Mouse (Mus musculus) forebrain, postnatal 0 days (tissue): ENCODE measurements at regions not wholly inside any gene's neighbourhood (a gene's known extent, or its start where the extent isn't known, plus 50 kb on each side); places are given as distances from the start of the nearest gene placed in this dataset.

Experiments used
- ATAC-seq: fragments of 200-750 bp; cut with Nextera tagmentation; 2 replicates; pipeline ENCODE4 v1.8.0; 2017; ENCODE audit warnings: mild to moderate bottlenecking, moderate library complexity
- DNase-seq: peaks from one replicate; pipeline ENCODE4 v3.0.0-alpha.2; 2015
- H3K27ac ChIP-seq: fragments of 300-500 bp; sonication (generic); 2 replicates; pipeline ENCODE4 v1.5.1; 2014; ENCODE audit warnings: low read depth, mild to moderate bottlenecking, antibody characterized with exemption, low read length, moderate library complexity, mixed read lengths
- H3K27me3 ChIP-seq: fragments of 300-500 bp; sonication (generic); 2 replicates; pipeline ENCODE4 v1.6.1; 2014; ENCODE audit warnings: mild to moderate bottlenecking, low read length, mixed read lengths; ENCODE audit not compliant: insufficient read depth
- H3K36me3 ChIP-seq: fragments of 300-500 bp; sonication (generic); 2 replicates; pipeline ENCODE4 v1.6.1; 2014; ENCODE audit warnings: mild to moderate bottlenecking, moderate library complexity; ENCODE audit not compliant: insufficient read depth
- H3K4me1 ChIP-seq: fragments of 300-500 bp; sonication (generic); 2 replicates; pipeline ENCODE4 v1.6.1; 2014; ENCODE audit warnings: antibody characterized with exemption; ENCODE audit not compliant: insufficient read depth
- H3K4me2 ChIP-seq: fragments of 300-500 bp; sonication (generic); 2 replicates; pipeline ENCODE4 v1.6.1; 2014; ENCODE audit warnings: low read depth, mild to moderate bottlenecking, moderate library complexity
- H3K4me3 ChIP-seq: fragments of 300-500 bp; sonication (generic); 2 replicates; pipeline ENCODE4 v1.5.1; 2014; ENCODE audit warnings: low read depth, low read length, mixed read lengths
- H3K9ac ChIP-seq: fragments of 300-500 bp; sonication (generic); 2 replicates; pipeline ENCODE4 v1.6.1; 2014; ENCODE audit warnings: mild to moderate bottlenecking
- H3K9me3 ChIP-seq: fragments of 300-500 bp; sonication (generic); 2 replicates; pipeline ENCODE4 v1.6.1; 2016; ENCODE audit warnings: low read length
- CTCF ChIP-seq: sonication (generic); IDR thresholded peaks from 2 replicates; pipeline ENCODE4 v1.5.1; 2016; ENCODE audit warnings: antibody characterized with exemption, control low read depth, low read depth
- WGBS: fragments of 180-500 bp; shearing (Covaris S2); extraction: QIAGEN DNeasy Blood & Tissue Kit; methylation state at CpG from one replicate; pipeline ENCODE4 v1.1.7; 2014; 5-methylcytosine and 5-hydroxymethylcytosine counted together

- Histone ChIP-seq H3K27me3 (no peaks in the 10 kb centered on the region), H3K36me3 (no peaks in the 10 kb centered on the region), H3K9ac (no peak overlapping the region), H3K27ac (no peak overlapping the region), H3K9me3 (0 out of 2 replicates have a peak, but pooled peaks cover 5% of the 10 kb centered on the region), H3K4me3 (no peak overlapping the region), H3K4me2 (no peak overlapping the region), H3K4me1 (no peaks in the 10 kb centered on the region)
- WGBS: 93% methylated on average over 7 of the region's 7 CpGs
- DNase-seq (no peak), ATAC-seq (no peak)
- no peak for TF ChIP-seq CTCF
Observed at GRCm38 (mm10) chr19:56086413-56087083, 200.4 kb upstream of the Habp2 start.

DNA sequence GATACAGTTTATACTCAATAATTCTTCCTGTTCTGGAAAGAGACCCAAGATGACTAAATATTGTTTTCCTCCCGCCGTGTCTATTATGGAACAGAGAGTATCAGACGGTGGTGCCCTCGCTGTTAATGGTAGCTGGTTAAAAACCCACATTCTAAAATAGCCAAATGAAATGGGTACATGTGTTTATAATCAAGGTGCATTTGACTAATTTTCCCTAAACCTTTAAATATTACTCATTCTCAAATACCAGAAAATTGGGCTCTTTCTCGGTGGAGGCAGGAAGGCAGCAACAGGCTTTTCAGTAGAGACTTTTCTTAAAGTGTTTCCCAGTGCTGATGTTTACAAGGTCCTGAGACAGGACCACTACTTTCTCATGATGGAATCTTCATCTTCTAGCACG, 199.8 kb upstream of the Habp2 start:
- Histone ChIP-seq H3K9me3 (0 out of 2 replicates have a peak, but pooled peaks cover 5% of the 10 kb centered on the region), H3K4me2 (no peak overlapping the region), H3K4me1 (no peaks in the 10 kb centered on the region), H3K9ac (no peak overlapping the region), H3K27me3 (no peaks in the 10 kb centered on the region), H3K36me3 (no peaks in the 10 kb centered on the region), H3K4me3 (no peak overlapping the region), H3K27ac (no peak overlapping the region)
- 91% methylated on average over 6 of the region's 6 CpGs for WGBS
- TF ChIP-seq CTCF: no peak
- no peak for ATAC-seq
- no peak for DNase-seq

GRCm38 (mm10) chr19:56089795-56090375, 197.1 kb upstream of the Habp2 start:
- Histone ChIP-seq H3K4me3 (no peak overlapping the region), H3K4me1 (no peaks in the 10 kb centered on the region), H3K9me3 (no peaks in the 10 kb centered on the region), H3K27me3 (no peaks in the 10 kb centered on the region; the same call in 1 of the 2 replicates), H3K4me2 (no peak overlapping the region), H3K9ac (no peak overlapping the region), H3K27ac (no peak overlapping the region), H3K36me3 (no peaks in the 10 kb centered on the region)
- DNase-seq (no peak), ATAC-seq (no peak)
- WGBS: 95% methylated on average over 17 of the region's 17 CpGs
- no peak for TF ChIP-seq CTCF

GRCm38 (mm10) chr19:56091581-56091980, 195.4 kb upstream of the Habp2 start:
- Histone ChIP-seq H3K27ac (no peak overlapping the region), H3K4me3 (no peak overlapping the region), H3K27me3 (no peaks in the 10 kb centered on the region; the same call in 1 of the 2 replicates), H3K4me1 (no peaks in the 10 kb centered on the region), H3K4me2 (no peak overlapping the region), H3K9me3 (no peaks in the 10 kb centered on the region), H3K36me3 (no peaks in the 10 kb centered on the region), H3K9ac (no peak overlapping the region)
- no peak for ATAC-seq
- WGBS: 95% methylated on average over 5 of the region's 5 CpGs
- TF ChIP-seq CTCF: no peak
- no peak for DNase-seq

- Histone ChIP-seq H3K4me1 (no peaks in the 10 kb centered on the region), H3K4me3 (no peak overlapping the region), H3K27ac (no peak overlapping the region), H3K9ac (no peak overlapping the region), H3K36me3 (no peaks in the 10 kb centered on the region), H3K9me3 (no peaks in the 10 kb centered on the region), H3K4me2 (no peak overlapping the region), H3K27me3 (no peaks in the 10 kb centered on the region; the same call in 1 of the 2 replicates)
- ATAC-seq: no peak
- TF ChIP-seq CTCF: no peak
- 87% methylated on average over 6 of the region's 6 CpGs for WGBS
- no peak for DNase-seq
Observed at GRCm38 (mm10) chr19:56095873-56096272, 191.1 kb upstream of the Habp2 start.

- H3K27ac ChIP-seq: no peak overlapping the region
- 94% methylated on average over 9 of the region's 9 CpGs for WGBS
- TF ChIP-seq CTCF: no peak
- H3K4me1 ChIP-seq: no peaks in the 10 kb centered on the region
- H3K9me3 ChIP-seq: no peaks in the 10 kb centered on the region
- H3K4me3 ChIP-seq: no peak overlapping the region
- DNase-seq (no peak), ATAC-seq (no peak)
- no peak overlapping the region for H3K4me2 ChIP-seq
- H3K27me3 ChIP-seq: no peaks in the 10 kb centered on the region
- no peaks in the 10 kb centered on the region for H3K36me3 ChIP-seq
- H3K9ac ChIP-seq: no peak overlapping the region
Observed at GRCm38 (mm10) chr19:56099725-56100124, 187.2 kb upstream of the Habp2 start.

DNA sequence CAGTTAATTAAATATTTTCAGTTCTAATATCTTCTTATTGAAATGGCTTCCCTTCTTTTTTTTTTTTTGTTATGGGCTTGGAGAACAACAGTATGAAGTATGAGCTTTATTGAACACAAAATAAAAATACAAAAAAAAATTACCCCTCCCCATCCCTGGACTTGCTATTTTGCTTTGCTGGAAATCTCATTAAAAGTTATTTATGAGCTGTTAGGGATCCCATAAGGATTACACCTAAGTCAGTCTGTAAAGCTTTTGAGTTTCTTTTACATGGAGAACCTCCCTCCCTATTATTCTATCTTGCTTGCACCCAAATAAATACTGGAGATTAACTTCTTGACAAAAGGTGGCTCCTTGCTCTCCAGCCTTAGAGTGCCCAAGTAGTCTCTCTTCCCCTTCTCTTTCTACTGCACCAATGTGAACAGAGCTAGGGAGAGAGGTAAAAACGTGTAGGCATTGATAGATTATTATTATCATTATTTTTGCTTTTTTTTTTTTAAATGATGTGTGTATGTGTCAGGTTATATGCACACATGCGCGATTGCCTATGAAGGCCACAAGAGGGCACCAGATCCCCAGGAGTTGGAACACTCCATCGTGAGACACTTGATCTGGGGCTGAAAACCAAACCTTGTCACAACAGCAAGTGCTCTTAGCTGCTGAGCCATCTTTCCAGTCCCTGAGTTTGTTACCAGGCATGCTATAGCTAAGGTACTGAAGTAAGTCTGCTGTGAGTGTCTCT, 186.6 kb upstream of the Habp2 start:
- H3K9me3 ChIP-seq: no peaks in the 10 kb centered on the region
- ATAC-seq (no peak), DNase-seq (no peak)
- no peaks in the 10 kb centered on the region for H3K4me1 ChIP-seq
- H3K9ac ChIP-seq: no peak overlapping the region
- H3K4me2 ChIP-seq: no peak overlapping the region
- H3K27me3 ChIP-seq: no peaks in the 10 kb centered on the region
- H3K36me3 ChIP-seq: no peaks in the 10 kb centered on the region
- WGBS: 74% methylated on average over 4 of the region's 4 CpGs
- no peak for TF ChIP-seq CTCF
- H3K4me3 ChIP-seq: no peak overlapping the region
- no peak overlapping the region for H3K27ac ChIP-seq
